Mouse (Mus musculus) granulocyte monocyte progenitor cell, adult 5-6 weeks (primary cell): ENCODE results near the gene Olfr805. TPM values are rescaled to one million over a fixed set of nuclear protein-coding genes. Genes with fewer than 3 reads are reported as not detected.

Source experiments
- ATAC-seq: replicated peaks from 2 replicates; pipeline ENCODE4 v1.8.0; 2016; ENCODE audit warnings: mild to moderate bottlenecking, moderate TSS enrichment, inconsistent platforms; ENCODE audit not compliant: poor library complexity, severe bottlenecking
- total RNA-seq, 2 experiments: library from RNA; stranded (forward) in 1 of 2; stranded (reverse) in 1 of 2; fragments of 200-712, 200-1000 nt in 1 of 2; fragments of >200 nt in 1 of 2; fragmentation: Nextera tagmentation in 1 of 2; gene quantifications; 2 replicates each; pipeline ENCODE4 v1.2.3; 2014 to 2017

Olfr805 gene
- total RNA-seq (2014; fragmentation: Nextera tagmentation) (not detected in 2 replicates), total RNA-seq (2017) (not detected in 2 replicates)

GRCm38 (mm10) chr10:129729275-129729674 is at the start of gene Olfr805:
Gene Olfr805 (minus strand): TSS chr10:129729375.
- no peak for ATAC-seq

DNA sequence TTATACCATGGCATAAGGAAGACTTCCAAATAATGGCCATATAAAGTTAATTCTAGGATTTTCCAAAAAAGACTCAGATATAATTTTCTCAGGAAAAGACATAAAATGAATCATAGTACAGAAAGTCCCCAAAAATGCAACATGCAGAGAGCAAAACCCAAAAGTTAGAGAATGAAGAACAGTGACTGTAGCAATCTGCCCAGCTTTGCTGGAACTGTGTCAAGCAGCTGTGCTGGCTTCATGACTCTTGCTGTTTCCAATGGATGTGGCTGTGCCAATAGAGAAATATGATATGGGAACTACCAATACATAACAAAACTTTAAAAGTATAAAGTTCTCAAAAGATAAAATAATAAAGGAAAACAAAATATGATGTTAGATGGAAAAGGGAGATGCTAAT is 48.9 kb upstream of the Olfr805 start:
- no peak for ATAC-seq

GRCm38 (mm10) chr10:129774338-129774737 is 45.2 kb upstream of the Olfr805 start, which contains the start of gene Olfr809:
Gene Olfr809 (plus strand): TSS chr10:129774638.
- no peak for ATAC-seq

DNA sequence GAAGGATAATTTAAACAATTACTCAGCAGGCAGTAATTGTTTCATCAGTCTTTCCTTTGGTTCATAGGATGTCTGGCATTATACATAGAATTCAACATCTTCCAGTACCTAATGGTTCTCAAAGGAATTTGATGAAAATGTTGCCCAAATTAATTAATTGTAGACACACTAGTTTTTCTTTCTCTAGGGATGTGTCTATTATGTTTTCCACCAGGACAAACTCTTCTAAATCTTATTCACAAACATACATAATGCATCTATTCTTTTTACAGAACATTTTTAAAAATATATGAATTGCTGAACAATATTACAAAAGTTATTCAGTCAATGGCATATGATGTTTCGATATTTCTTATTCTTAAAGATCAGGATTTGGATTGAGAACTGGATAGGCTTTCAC is 36.0 kb upstream of the Olfr805 start, which contains the start of gene Olfr808:
Gene Olfr808 (plus strand): TSS at position 301 of the 400 bp plus-strand sequence.
- no peak for ATAC-seq

DNA sequence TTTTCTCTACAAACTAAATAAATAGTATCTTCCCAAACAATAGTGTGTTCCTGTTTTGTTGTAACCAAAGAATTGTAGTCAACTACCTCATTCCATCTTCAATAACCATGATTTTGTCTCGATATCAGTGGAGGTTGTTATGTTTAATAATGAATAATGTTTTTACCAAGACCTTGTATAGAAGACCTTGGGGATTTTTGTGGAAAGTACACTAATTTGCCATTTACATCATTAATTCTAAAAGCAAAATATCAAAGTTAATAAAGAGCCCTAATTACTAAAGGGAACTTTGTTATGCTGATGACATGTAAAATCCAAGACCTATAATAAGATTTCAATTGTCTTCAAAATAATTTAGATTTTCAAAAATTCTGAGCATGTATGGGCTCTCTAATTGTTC is 28.5 kb upstream of the Olfr805 start, which contains the start of gene Olfr807:
Gene Olfr807 (minus strand): TSS at position 101 of the 400 bp plus-strand sequence.
- no peak for ATAC-seq

DNA sequence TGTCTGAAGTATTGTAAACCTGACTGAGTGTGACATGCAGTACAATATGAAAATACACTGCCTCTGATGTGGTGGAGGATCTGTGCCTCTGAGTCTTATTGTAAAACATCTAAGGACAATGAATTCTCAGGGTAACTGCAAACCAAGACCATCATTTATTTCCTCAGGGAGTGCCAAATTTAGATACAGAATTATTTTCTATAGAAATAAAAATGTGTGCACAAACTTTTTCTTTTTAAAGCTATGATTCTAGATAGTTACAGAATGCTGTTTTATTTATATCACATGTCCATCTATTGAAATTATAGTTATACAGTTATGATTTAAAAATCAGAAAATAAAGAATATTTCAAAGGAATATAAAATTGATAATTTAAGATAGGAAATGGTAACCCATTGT is 12.6 kb upstream of the Olfr805 start, which contains the start of gene Olfr806:
Gene Olfr806 (minus strand): TSS at position 101 of the 400 bp plus-strand sequence.
- no peak for ATAC-seq

DNA sequence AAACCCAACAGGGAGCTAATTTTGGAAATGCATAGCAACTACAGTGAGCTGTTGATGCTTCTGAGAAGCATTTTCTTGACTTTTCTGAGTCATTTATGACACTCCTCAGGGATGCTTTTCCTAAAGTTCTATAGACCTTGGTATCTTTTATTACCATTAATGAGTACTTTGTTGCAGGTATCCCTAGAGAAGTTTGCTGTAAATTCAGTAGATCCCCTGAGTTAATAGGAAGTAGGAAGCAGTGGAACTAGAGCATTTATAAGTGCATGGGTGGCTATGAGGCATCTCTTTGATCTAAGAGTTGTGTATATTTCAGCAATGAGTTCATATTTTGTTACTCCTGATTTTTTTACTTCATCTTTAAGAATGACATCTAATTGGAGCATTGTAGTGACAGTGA is 26.3 kb downstream of the Olfr805 start, which contains the start of gene Olfr804:
Gene Olfr804 (plus strand): TSS at position 301 of the 400 bp plus-strand sequence.
- ATAC-seq = no peak

DNA sequence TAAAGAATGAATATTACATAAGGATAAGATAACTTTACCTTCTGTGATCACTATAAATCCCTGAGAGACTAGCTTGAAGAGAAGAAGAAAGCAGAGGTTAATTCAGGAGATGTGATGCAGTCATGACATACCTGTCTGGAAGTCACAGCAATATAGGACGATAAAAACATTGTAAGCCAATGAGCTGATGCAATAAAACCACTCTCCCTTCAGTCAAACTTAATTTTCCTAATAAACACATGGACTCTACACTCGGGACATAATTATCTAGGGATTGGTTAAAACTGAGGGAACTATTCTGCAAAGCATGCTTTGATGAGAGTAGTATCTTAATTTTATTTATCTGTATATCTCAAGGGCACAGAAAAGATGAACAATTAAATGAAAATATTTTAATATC is 35.0 kb downstream of the Olfr805 start, which contains the start of gene Olfr803:
Gene Olfr803 (minus strand): TSS at position 101 of the 400 bp plus-strand sequence.
- no peak for ATAC-seq

GRCm38 (mm10) chr10:129688069-129688468 is 41.1 kb downstream of the Olfr805 start, which contains the start of gene Olfr802:
Gene Olfr802 (minus strand): TSS chr10:129688169.
- no peak for ATAC-seq

DNA sequence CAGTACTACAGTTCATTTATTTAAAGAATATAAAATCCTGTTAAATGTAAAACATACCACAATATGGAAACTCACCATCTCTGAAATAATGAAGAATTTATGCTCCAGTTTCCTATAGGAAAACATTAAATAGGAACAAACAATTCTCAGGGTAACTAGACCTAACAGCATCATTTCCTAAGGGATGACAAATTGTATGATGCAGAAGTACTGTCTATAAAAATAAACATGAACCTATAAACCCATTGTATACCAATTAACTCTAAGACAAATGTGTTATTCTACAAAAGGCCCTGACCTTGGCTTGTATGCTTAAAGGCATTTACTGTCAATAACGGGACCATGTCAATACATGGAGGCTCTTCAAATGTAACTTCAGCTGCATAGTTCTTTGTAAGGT is 55.4 kb downstream of the Olfr805 start, which contains the start of gene Olfr801:
Gene Olfr801 (minus strand): TSS at position 101 of the 400 bp plus-strand sequence.
- no peak for ATAC-seq

Other genes starting within 250 kb of the Olfr805 start
- gene Olfr789, start 244.6 kb downstream of the Olfr805 start, total RNA-seq (2014; fragmentation: Nextera tagmentation) = not detected in 2 replicates
- not detected in 2 replicates for gene Olfr789, start 244.6 kb downstream of the Olfr805 start, total RNA-seq (2017)
- not detected in 2 replicates for gene Olfr790, start 230.9 kb downstream of the Olfr805 start, total RNA-seq (2014; fragmentation: Nextera tagmentation)
- gene Olfr790, start 230.9 kb downstream of the Olfr805 start, total RNA-seq (2017) = not detected in 2 replicates
- not detected in 2 replicates for gene Olfr791, start 207.6 kb downstream of the Olfr805 start, total RNA-seq (2014; fragmentation: Nextera tagmentation)
- not detected in 2 replicates for gene Olfr791, start 207.6 kb downstream of the Olfr805 start, total RNA-seq (2017)
- not detected in 2 replicates for gene Olfr792, start 190.2 kb downstream of the Olfr805 start, total RNA-seq (2014; fragmentation: Nextera tagmentation)
- gene Olfr792, start 190.2 kb downstream of the Olfr805 start, total RNA-seq (2017) = not detected in 2 replicates
- gene Olfr794, start 161.7 kb downstream of the Olfr805 start, total RNA-seq (2014; fragmentation: Nextera tagmentation) = not detected in 2 replicates
- gene Olfr794, start 161.7 kb downstream of the Olfr805 start, total RNA-seq (2017) = not detected in 2 replicates
- gene Olfr796, start 116.8 kb downstream of the Olfr805 start, total RNA-seq (2014; fragmentation: Nextera tagmentation) = not detected in 2 replicates
- gene Olfr796, start 116.8 kb downstream of the Olfr805 start, total RNA-seq (2017) = not detected in 2 replicates
- not detected in 2 replicates for gene Olfr798, start 101.4 kb downstream of the Olfr805 start, total RNA-seq (2014; fragmentation: Nextera tagmentation)
- not detected in 2 replicates for gene Olfr798, start 101.4 kb downstream of the Olfr805 start, total RNA-seq (2017)
- not detected in 2 replicates for gene Olfr799, start 91.9 kb downstream of the Olfr805 start, total RNA-seq (2014; fragmentation: Nextera tagmentation)
- not detected in 2 replicates for gene Olfr799, start 91.9 kb downstream of the Olfr805 start, total RNA-seq (2017)
- not detected in 2 replicates for gene Olfr800, start 71.7 kb downstream of the Olfr805 start, total RNA-seq (2014; fragmentation: Nextera tagmentation)
- not detected in 2 replicates for gene Olfr800, start 71.7 kb downstream of the Olfr805 start, total RNA-seq (2017)
- gene Olfr801, start 55.5 kb downstream of the Olfr805 start, total RNA-seq (2014; fragmentation: Nextera tagmentation) = not detected in 2 replicates
- gene Olfr801, start 55.5 kb downstream of the Olfr805 start, total RNA-seq (2017) = not detected in 2 replicates
- gene Olfr802, start 41.2 kb downstream of the Olfr805 start, total RNA-seq (2014; fragmentation: Nextera tagmentation) = not detected in 2 replicates
- not detected in 2 replicates for gene Olfr802, start 41.2 kb downstream of the Olfr805 start, total RNA-seq (2017)
- gene Olfr803, start 35.1 kb downstream of the Olfr805 start, total RNA-seq (2014; fragmentation: Nextera tagmentation) = not detected in 2 replicates
- not detected in 2 replicates for gene Olfr803, start 35.1 kb downstream of the Olfr805 start, total RNA-seq (2017)
- gene Olfr804, start 26.2 kb downstream of the Olfr805 start, total RNA-seq (2014; fragmentation: Nextera tagmentation) = not detected in 2 replicates
- gene Olfr804, start 26.2 kb downstream of the Olfr805 start, total RNA-seq (2017) = not detected in 2 replicates
- not detected in 2 replicates for gene Olfr806, start 12.5 kb upstream of the Olfr805 start, total RNA-seq (2014; fragmentation: Nextera tagmentation)
- not detected in 2 replicates for gene Olfr806, start 12.5 kb upstream of the Olfr805 start, total RNA-seq (2017)
- gene Olfr807, start 28.4 kb upstream of the Olfr805 start, total RNA-seq (2014; fragmentation: Nextera tagmentation) = not detected in 2 replicates
- gene Olfr807, start 28.4 kb upstream of the Olfr805 start, total RNA-seq (2017) = not detected in 2 replicates
- gene Olfr808, start 36.1 kb upstream of the Olfr805 start, total RNA-seq (2014; fragmentation: Nextera tagmentation) = not detected in 2 replicates
- gene Olfr808, start 36.1 kb upstream of the Olfr805 start, total RNA-seq (2017) = not detected in 2 replicates
- not detected in 2 replicates for gene Olfr809, start 45.3 kb upstream of the Olfr805 start, total RNA-seq (2014; fragmentation: Nextera tagmentation)
- not detected in 2 replicates for gene Olfr809, start 45.3 kb upstream of the Olfr805 start, total RNA-seq (2017)
- gene Olfr810, start 65.5 kb upstream of the Olfr805 start, total RNA-seq (2014; fragmentation: Nextera tagmentation) = not detected in 2 replicates
- not detected in 2 replicates for gene Olfr810, start 65.5 kb upstream of the Olfr805 start, total RNA-seq (2017)
- gene Olfr811, start 75.0 kb upstream of the Olfr805 start, total RNA-seq (2014; fragmentation: Nextera tagmentation) = not detected in 2 replicates
- not detected in 2 replicates for gene Olfr811, start 75.0 kb upstream of the Olfr805 start, total RNA-seq (2017)
- gene Olfr812, start 116.7 kb upstream of the Olfr805 start, total RNA-seq (2014; fragmentation: Nextera tagmentation) = not detected in 2 replicates
- gene Olfr812, start 116.7 kb upstream of the Olfr805 start, total RNA-seq (2017) = not detected in 2 replicates
- gene Olfr813, start 126.0 kb upstream of the Olfr805 start, total RNA-seq (2014; fragmentation: Nextera tagmentation) = not detected in 2 replicates
- gene Olfr813, start 126.0 kb upstream of the Olfr805 start, total RNA-seq (2017) = not detected in 2 replicates
- not detected in 2 replicates for gene Olfr814, start 150.5 kb upstream of the Olfr805 start, total RNA-seq (2014; fragmentation: Nextera tagmentation)
- not detected in 2 replicates for gene Olfr814, start 150.5 kb upstream of the Olfr805 start, total RNA-seq (2017)
- gene Olfr815, start 176.5 kb upstream of the Olfr805 start, total RNA-seq (2014; fragmentation: Nextera tagmentation) = not detected in 2 replicates
- gene Olfr815, start 176.5 kb upstream of the Olfr805 start, total RNA-seq (2017) = not detected in 2 replicates
- gene Olfr816, start 186.2 kb upstream of the Olfr805 start, total RNA-seq (2014; fragmentation: Nextera tagmentation) = not detected in 2 replicates
- not detected in 2 replicates for gene Olfr816, start 186.2 kb upstream of the Olfr805 start, total RNA-seq (2017)
- not detected in 2 replicates for gene Olfr818, start 219.7 kb upstream of the Olfr805 start, total RNA-seq (2014; fragmentation: Nextera tagmentation)
- gene Olfr818, start 219.7 kb upstream of the Olfr805 start, total RNA-seq (2017) = not detected in 2 replicates
- not detected in 2 replicates for gene Olfr819, start 237.9 kb upstream of the Olfr805 start, total RNA-seq (2014; fragmentation: Nextera tagmentation)
- gene Olfr819, start 237.9 kb upstream of the Olfr805 start, total RNA-seq (2017) = not detected in 2 replicates
- not detected in 2 replicates for gene Olfr247, start 246.8 kb upstream of the Olfr805 start, total RNA-seq (2014; fragmentation: Nextera tagmentation)
- gene Olfr247, start 246.8 kb upstream of the Olfr805 start, total RNA-seq (2017) = not detected in 2 replicates